Mouse (Mus musculus): ENCODE measurements around the gene Ebf1. TPM values are rescaled to one million over a fixed set of nuclear protein-coding genes. Genes with fewer than 3 reads are reported as not detected.

Ebf1 gene
- polyA plus RNA-seq, 1 experiment: 26.6 TPM

GRCm38 (mm10) chr11:44875171-44875570 lies 258.1 kb downstream of the Ebf1 start:
- DNase-seq (ENCODE audit: low read depth in 1 of 2, low spot score in 2 of 2): no peak
- WGBS: 81% methylated on average over 3 of the region's 3 CpGs
- peaks cover 1% of the 10 kb centered on the region; the same call in 1 of the 2 replicates for H3K36me3 ChIP-seq (ENCODE audit: control insufficient read depth, insufficient read depth, low read length)
- H3K27me3 ChIP-seq (ENCODE audit: control insufficient read depth, insufficient read depth, low read length): no peaks in the 10 kb centered on the region
- H3K4me3 ChIP-seq (ENCODE audit: extremely low read depth, insufficient read depth, insufficient read length): no peak overlapping the region
- H3K4me1 ChIP-seq (ENCODE audit: control insufficient read depth, insufficient read depth, insufficient read length): no peaks in the 10 kb centered on the region
- no peak overlapping the region for H3K27ac ChIP-seq (ENCODE audit: insufficient read depth, low read length)
- TF ChIP-seq POLR2A (IDR thresholded peaks at IDR 0.05; ENCODE audit: low read depth, low read length) (no peak), CTCF (IDR thresholded peaks at IDR 0.05; ENCODE audit: extremely low read depth, insufficient read depth, insufficient read length, insufficient replicate concordance) (no peak)

GRCm38 (mm10) chr11:44881056-44881683 lies 264.1 kb downstream of the Ebf1 start:
- no peak for DNase-seq (ENCODE audit: low read depth in 1 of 2, low spot score in 2 of 2)
- H3K27ac ChIP-seq (ENCODE audit: insufficient read depth, low read length): peak overlapping the region; percentile 47
- no peaks in the 10 kb centered on the region; the same call in 1 of the 2 replicates for H3K4me1 ChIP-seq (ENCODE audit: control insufficient read depth, insufficient read depth, insufficient read length)
- H3K36me3 ChIP-seq (ENCODE audit: control insufficient read depth, insufficient read depth, low read length): peaks cover 9% of the 10 kb centered on the region; the same call in 1 of the 2 replicates
- H3K4me3 ChIP-seq (ENCODE audit: extremely low read depth, insufficient read depth, insufficient read length): no peak overlapping the region
- TF ChIP-seq CTCF (IDR thresholded peaks at IDR 0.05; ENCODE audit: extremely low read depth, insufficient read depth, insufficient read length, insufficient replicate concordance) (no peak), POLR2A (IDR thresholded peaks at IDR 0.05; ENCODE audit: low read depth, low read length) (no peak)
- no peaks in the 10 kb centered on the region for H3K27me3 ChIP-seq (ENCODE audit: control insufficient read depth, insufficient read depth, low read length)
- 8% methylated on average over 9 of the region's 9 CpGs for WGBS

- no peak for DNase-seq (ENCODE audit: low read depth in 1 of 2, low spot score in 2 of 2)
- H3K27ac ChIP-seq (ENCODE audit: insufficient read depth, low read length): no peak overlapping the region
- WGBS: 95% methylated on average over 4 of the region's 4 CpGs
Observed at GRCm38 (mm10) chr11:44882476-44882970, 265.4 kb downstream of the Ebf1 start.

GRCm38 (mm10) chr11:44884337-44884736 lies 267.2 kb downstream of the Ebf1 start:
- Histone ChIP-seq H3K4me1 (ENCODE audit: control insufficient read depth, insufficient read depth, insufficient read length) (peaks cover 8% of the 10 kb centered on the region), H3K4me3 (ENCODE audit: extremely low read depth, insufficient read depth, insufficient read length) (no peak overlapping the region), H3K27ac (ENCODE audit: insufficient read depth, low read length) (no peak overlapping the region), H3K36me3 (ENCODE audit: control insufficient read depth, insufficient read depth, low read length) (peaks cover 11% of the 10 kb centered on the region; the same call in 1 of the 2 replicates), H3K27me3 (ENCODE audit: control insufficient read depth, insufficient read depth, low read length) (no peaks in the 10 kb centered on the region)
- WGBS: 79% methylated on average over 3 of the region's 3 CpGs
- TF ChIP-seq CTCF (IDR thresholded peaks at IDR 0.05; ENCODE audit: extremely low read depth, insufficient read depth, insufficient read length, insufficient replicate concordance) (no peak), POLR2A (IDR thresholded peaks at IDR 0.05; ENCODE audit: low read depth, low read length) (no peak)
- no peak for DNase-seq (ENCODE audit: low read depth in 1 of 2, low spot score in 2 of 2)

More at GRCm38 (mm10) chr11:44882476-44882970, 265.4 kb downstream of the Ebf1 start:
- Histone ChIP-seq H3K27me3 (ENCODE audit: control insufficient read depth, insufficient read depth, low read length) (no peaks in the 10 kb centered on the region), H3K4me1 (ENCODE audit: control insufficient read depth, insufficient read depth, insufficient read length) (peaks cover 6% of the 10 kb centered on the region), H3K4me3 (ENCODE audit: extremely low read depth, insufficient read depth, insufficient read length) (no peak overlapping the region), H3K36me3 (ENCODE audit: control insufficient read depth, insufficient read depth, low read length) (peaks cover 11% of the 10 kb centered on the region; the same call in 1 of the 2 replicates)
- TF ChIP-seq CTCF (IDR thresholded peaks at IDR 0.05; ENCODE audit: extremely low read depth, insufficient read depth, insufficient read length, insufficient replicate concordance): no peak
- no peak for TF ChIP-seq POLR2A (IDR thresholded peaks at IDR 0.05; ENCODE audit: low read depth, low read length)

GRCm38 (mm10) chr11:44886897-44887296 lies 269.8 kb downstream of the Ebf1 start:
- no peaks in the 10 kb centered on the region for H3K27me3 ChIP-seq (ENCODE audit: control insufficient read depth, insufficient read depth, low read length)
- 84% methylated on average over 2 of the region's 2 CpGs for WGBS
- TF ChIP-seq CTCF (IDR thresholded peaks at IDR 0.05; ENCODE audit: extremely low read depth, insufficient read depth, insufficient read length, insufficient replicate concordance) (no peak), POLR2A (IDR thresholded peaks at IDR 0.05; ENCODE audit: low read depth, low read length) (no peak)

GRCm38 (mm10) chr11:44887691-44888090 lies 270.6 kb downstream of the Ebf1 start:
- H3K27ac ChIP-seq (ENCODE audit: insufficient read depth, low read length): no peak overlapping the region
- no peak for DNase-seq (ENCODE audit: low read depth in 1 of 2, low spot score in 2 of 2)
- no peaks in the 10 kb centered on the region for H3K27me3 ChIP-seq (ENCODE audit: control insufficient read depth, insufficient read depth, low read length)
- H3K4me3 ChIP-seq (ENCODE audit: extremely low read depth, insufficient read depth, insufficient read length): no peak overlapping the region
- TF ChIP-seq CTCF (IDR thresholded peaks at IDR 0.05; ENCODE audit: extremely low read depth, insufficient read depth, insufficient read length, insufficient replicate concordance): no peak
- H3K4me1 ChIP-seq (ENCODE audit: control insufficient read depth, insufficient read depth, insufficient read length): peaks cover 8% of the 10 kb centered on the region
- 82% methylated on average over 7 of the region's 7 CpGs for WGBS
- H3K36me3 ChIP-seq (ENCODE audit: control insufficient read depth, insufficient read depth, low read length): peaks cover 11% of the 10 kb centered on the region; the same call in 1 of the 2 replicates

More at GRCm38 (mm10) chr11:44886897-44887296, 269.8 kb downstream of the Ebf1 start:
- no peak for DNase-seq (ENCODE audit: low read depth in 1 of 2, low spot score in 2 of 2)
- H3K36me3 ChIP-seq (ENCODE audit: control insufficient read depth, insufficient read depth, low read length): peaks cover 11% of the 10 kb centered on the region; the same call in 1 of the 2 replicates
- H3K27ac ChIP-seq (ENCODE audit: insufficient read depth, low read length): peak overlapping the region; percentile 15; the same call in 1 of the 2 replicates
- H3K4me1 ChIP-seq (ENCODE audit: control insufficient read depth, insufficient read depth, insufficient read length): peaks cover 8% of the 10 kb centered on the region
- no peak overlapping the region for H3K4me3 ChIP-seq (ENCODE audit: extremely low read depth, insufficient read depth, insufficient read length)

GRCm38 (mm10) chr11:44888390-44888789 lies 271.3 kb downstream of the Ebf1 start:
- Histone ChIP-seq H3K4me1 (ENCODE audit: control insufficient read depth, insufficient read depth, insufficient read length) (peaks cover 10% of the 10 kb centered on the region), H3K4me3 (ENCODE audit: extremely low read depth, insufficient read depth, insufficient read length) (no peak overlapping the region), H3K36me3 (ENCODE audit: control insufficient read depth, insufficient read depth, low read length) (peaks cover 11% of the 10 kb centered on the region; the same call in 1 of the 2 replicates), H3K27ac (ENCODE audit: insufficient read depth, low read length) (no peak overlapping the region), H3K27me3 (ENCODE audit: control insufficient read depth, insufficient read depth, low read length) (no peaks in the 10 kb centered on the region)
- DNase-seq (ENCODE audit: low read depth in 1 of 2, low spot score in 2 of 2): no peak
- 86% methylated on average over 4 of the region's 4 CpGs for WGBS
- no peak for TF ChIP-seq POLR2A (IDR thresholded peaks at IDR 0.05; ENCODE audit: low read depth, low read length)
- TF ChIP-seq CTCF (IDR thresholded peaks at IDR 0.05; ENCODE audit: extremely low read depth, insufficient read depth, insufficient read length, insufficient replicate concordance): no peak
